Mouse (Mus musculus) megakaryocyte-erythroid progenitor cell, adult 5 weeks (primary cell): ENCODE measurements around the gene Jakmip3. TPM values are rescaled to one million over a fixed set of nuclear protein-coding genes. Genes with fewer than 3 reads are reported as not detected.

ENCODE experiments used
- polyA plus RNA-seq: library from polyadenylated mRNA; stranded (reverse); fragments of >175 nt; gene quantifications from 2 replicates; pipeline ENCODE4 v1.2.3, GENCODE M21; 2012

Gene Jakmip3
- polyA plus RNA-seq = not detected in 2 replicates

DNA sequence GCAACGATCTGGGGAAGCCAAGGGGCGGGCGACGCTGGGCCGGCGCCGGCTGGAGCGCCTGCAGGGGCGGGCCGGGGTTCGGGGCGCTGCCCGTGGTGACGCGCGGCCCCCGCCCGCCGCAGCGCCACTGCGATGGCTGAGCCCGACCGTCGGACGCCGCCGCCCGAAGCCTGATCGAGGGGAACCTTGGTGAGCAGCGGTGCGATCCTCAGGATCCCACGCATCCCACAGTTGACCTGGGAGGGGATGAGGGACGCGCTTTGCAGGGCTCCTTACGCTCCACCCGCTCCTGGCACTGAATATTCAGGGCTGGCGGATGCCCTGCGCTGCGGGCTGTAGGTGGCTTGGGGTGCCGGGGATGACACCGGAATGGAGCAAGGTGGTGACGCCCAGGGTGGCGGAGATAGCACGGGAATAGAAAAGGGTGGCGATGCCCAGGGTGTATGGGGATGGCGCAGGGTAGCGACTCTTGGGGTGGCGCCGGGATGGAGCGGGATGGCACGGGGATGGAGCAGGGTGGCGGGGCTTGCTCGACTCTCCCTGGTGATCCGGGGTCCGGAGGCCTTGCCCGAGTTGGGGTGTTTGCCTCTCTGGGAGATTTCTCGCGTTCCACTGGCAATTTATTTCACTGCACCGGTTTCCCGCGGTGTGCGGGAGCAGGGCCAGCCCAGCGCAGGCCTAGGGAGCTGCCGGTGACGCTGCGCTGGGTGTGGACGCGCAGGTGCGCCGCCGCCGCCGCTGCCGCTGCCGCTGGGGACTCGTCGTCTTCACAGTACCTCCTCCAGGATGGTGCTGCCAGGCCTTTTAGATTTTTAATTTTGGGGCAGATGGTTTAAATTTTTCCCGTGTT, at the start of gene Jakmip3:
Gene Jakmip3 (plus strand): TSS at position 119 of the 850 bp plus-strand sequence.

DNA sequence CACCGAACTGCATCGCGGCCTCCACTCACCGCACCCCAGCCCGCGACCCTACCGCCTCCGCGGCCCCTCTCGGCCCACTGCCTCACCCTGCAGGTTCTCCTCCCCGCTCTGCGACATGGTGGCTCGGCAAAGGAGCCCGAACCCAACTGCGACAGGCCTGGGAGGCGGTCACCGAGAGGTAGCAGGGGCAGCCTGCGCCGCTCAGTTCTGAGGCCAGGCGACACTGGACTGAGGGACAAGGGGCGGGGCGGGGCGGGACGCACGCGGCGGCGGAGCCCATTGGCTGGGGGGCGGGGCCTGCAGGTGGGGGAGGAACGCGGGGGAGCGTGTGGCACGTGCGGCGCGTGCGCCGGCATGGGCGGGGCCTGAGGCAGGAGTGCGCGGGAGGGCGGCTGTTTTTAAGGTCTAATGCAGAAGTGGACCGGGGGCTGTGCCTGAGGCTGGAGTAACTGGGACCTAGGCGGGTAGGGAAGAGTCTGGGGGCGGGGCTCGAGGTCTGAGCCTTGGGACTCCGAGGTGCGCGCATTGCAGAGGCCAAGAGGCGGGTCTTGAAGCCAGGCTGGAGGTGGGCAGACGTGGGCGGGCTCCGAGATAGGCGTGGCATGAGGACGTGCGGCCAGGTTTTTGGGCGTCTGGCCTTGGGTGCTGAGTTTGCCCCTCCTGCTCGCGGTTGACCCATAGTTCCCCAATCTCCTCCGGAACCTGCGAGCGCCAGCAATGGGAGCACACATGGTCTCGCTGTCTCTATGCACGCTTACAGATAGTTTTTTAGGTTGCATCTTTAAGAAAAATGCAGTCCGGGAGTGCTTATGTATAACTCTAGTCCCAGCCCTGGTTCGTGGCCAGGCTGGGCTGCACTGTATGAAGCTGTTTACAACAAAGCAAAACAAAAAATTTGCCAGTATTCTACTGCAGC, 31.0 kb upstream of the Jakmip3 start, which contains the start of gene Bnip3:
Gene Bnip3 (minus strand): TSS at position 243 of the 916 bp plus-strand sequence.

DNA sequence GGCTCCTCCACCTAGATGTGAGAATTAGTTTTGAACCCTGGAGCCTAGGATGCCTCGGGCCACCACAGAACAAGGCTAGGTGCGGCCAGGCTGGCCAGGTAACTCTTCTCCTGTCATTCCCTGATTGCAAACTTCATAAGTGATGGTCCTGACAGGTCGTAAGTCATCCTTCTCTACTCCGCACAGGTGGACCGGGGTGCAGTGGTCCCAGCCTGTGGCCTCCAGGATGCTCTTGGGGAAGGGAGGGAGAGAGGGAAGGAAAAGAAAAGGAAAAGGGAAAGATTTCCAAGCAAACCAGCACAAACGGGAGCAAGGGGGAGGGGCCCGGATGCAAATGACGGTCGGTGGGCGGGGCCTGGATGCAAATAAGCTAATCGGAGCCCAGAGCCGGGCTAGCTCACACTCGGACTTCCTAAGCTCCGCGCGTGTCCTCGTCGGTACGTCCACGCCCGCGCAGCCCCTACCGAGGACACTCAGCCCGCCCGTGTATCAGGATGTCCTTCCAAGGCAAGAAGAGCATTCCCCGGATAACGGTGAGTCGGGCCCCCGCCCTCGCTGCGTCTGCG, 145.2 kb downstream of the Jakmip3 start, which contains the start of gene Dpysl4:
Gene Dpysl4 (plus strand): TSS at position 373 of the 566 bp plus-strand sequence.

Other genes starting within 250 kb of the Jakmip3 start
- gene Ppp2r2d, start 94.7 kb upstream of the Jakmip3 start, polyA plus RNA-seq = 20.6 TPM in 2 replicates
- 6.2 and 7.2 TPM in 2 replicates for gene Mapk1ip1, start 94.5 kb upstream of the Jakmip3 start, polyA plus RNA-seq
- 11.3 and 13.3 TPM in 2 replicates for gene Bnip3, start 31.2 kb upstream of the Jakmip3 start, polyA plus RNA-seq
- 0.03 TPM in 1 of 2 replicates, not detected in the other for gene Dpysl4, start 145.3 kb downstream of the Jakmip3 start, polyA plus RNA-seq